ENCODE assay signal across 8 mouse cellular contexts in the genomic region with DNA sequence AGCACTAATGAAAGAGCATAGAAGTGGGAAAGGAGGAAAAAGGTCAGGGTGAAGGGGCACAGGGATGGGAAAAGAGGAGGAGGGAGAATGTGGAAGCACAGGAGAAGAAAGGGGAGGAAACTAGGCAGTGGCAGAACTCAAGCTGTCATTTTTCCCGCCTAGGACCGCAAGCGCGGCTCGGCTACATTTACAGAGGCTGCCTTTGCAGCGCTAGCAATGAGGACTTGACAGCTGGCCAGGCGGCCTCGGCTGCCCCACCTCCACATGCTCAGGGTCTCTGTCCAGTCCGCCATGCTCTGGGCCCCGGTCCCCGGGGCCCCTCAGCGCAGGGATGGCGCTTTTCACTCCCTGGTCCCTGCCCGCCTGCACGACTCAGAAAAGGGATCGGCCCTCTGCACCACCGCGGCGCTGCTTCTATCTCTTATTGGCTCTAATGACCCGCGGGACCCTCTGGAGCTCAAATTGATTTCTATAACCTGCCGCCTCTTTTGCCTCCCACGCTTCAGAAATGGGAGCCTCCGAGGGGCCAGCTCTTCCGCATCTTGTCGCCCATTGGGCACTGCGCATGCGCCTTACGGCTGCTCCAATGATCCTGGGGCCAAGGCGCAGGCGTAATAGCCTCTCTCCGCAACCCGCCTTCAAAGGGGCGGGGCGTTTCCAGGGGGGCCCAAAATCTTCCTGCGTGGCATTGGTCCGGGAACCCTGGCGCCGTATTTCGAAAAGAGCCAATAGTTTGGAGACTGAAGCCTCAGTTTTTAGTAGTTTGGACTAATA. TPM values are rescaled to one million over a fixed set of nuclear protein-coding genes. Genes with fewer than 3 reads are reported as not detected.
DNase-seq lines count a peak whose midpoint lies in the region; ATAC-seq and TF ChIP-seq lines count a peak whose summit lies in the region.

A gene (minus strand): TSS at position 517 of the 774 bp plus-strand sequence.

- in situ Hi-C loops in Patski (cut with MboI; ENCODE audit: low pct_unique_long_range_greater_than_20kb), result no loop called here

- no peak for TF ChIP-seq CTCF in Patski (IDR thresholded peaks at IDR 0.05)

- DNase-seq in Patski (ENCODE audit: low read depth, low spot score), result peak; percentile 42
- DNase-seq in cerebellum, postnatal 14 days, result peak; percentile 91 to 94
- DNase-seq in frontal cortex, postnatal 25 days (ENCODE audit: low spot score in 2 of 2), result peak; percentile 61 to 82
- DNase-seq in left cerebral cortex, adult 11 months (ENCODE audit: low spot score), result peak; percentile 81
- DNase-seq in lung, postnatal 4 days, result peak; percentile 92 to 94
- DNase-seq in retina, postnatal 7 days (ENCODE audit: low read depth, low spot score), result peak; percentile 88
- DNase-seq in urinary bladder, adult 2 months (ENCODE audit: low spot score), result peak; percentile 63

- H3K4me1 ChIP-seq in hindbrain, embryonic 15.5 days (replicated peaks), result no peaks in the 10 kb centered on the region

- H3K4me3 ChIP-seq in hindbrain, embryonic 15.5 days, result peak within 1 kb of the TSS; percentile 60

- peak within 1 kb of the TSS; percentile 74 for H3K27ac ChIP-seq in hindbrain, embryonic 15.5 days (replicated peaks)

- ATAC-seq in Patski, result peak; percentile 70
- ATAC-seq in hindbrain, embryonic 15.5 days (ENCODE audit: low FRiP score, low read depth), result peak; percentile 94

- H3K36me3 ChIP-seq in hindbrain, embryonic 15.5 days, result no peaks in the 10 kb centered on the region

- CTCF ChIA-PET in Patski (lab: Charles Lee), result interaction anchor here (1.6 kb wide), 1 partner anchor 14 kb away, joined by 5 read pairs; no protein-coding TSS in a partner anchor

- POLR2A ChIA-PET in Patski (lab: Charles Lee), result interaction anchor here (0.6 kb wide), 1 partner anchor 287 kb away, joined by 5 read pairs; no protein-coding TSS in a partner anchor

- H3K27me3 ChIP-seq in Patski, result peaks cover 35% of the 10 kb centered on the region
- H3K27me3 ChIP-seq in hindbrain, embryonic 15.5 days, result no peaks in the 10 kb centered on the region

- peak within 1 kb of the TSS; percentile 57 for H3K9ac ChIP-seq in hindbrain, embryonic 15.5 days

- no peaks in the 10 kb centered on the region for H3K9me3 ChIP-seq in hindbrain, embryonic 15.5 days

- WGBS in hindbrain, embryonic 15.5 days, result 24% methylated on average over 36 of the region's 40 CpGs

- peak within 1 kb of the TSS; percentile 76 for H3K4me2 ChIP-seq in hindbrain, embryonic 15.5 days

RNA-seq across cellular contexts. Expression of the gene that starts here (rescaled TPM):
- 4.1 TPM for polyA plus RNA-seq in Patski (2021)
- polyA plus RNA-seq in hindbrain, embryonic 15.5 days (2015; fragmentation: Nextera tagmentation; extraction: Ambion mirVana), result 3.5 and 3.7 TPM in 2 replicates
- 5.5 and 6.1 TPM in 2 replicates for polyA plus RNA-seq in urinary bladder, adult 2 months (2012; rRNA removed)

Comparison
In these comparisons a context has a peak if more than half of its experiments do, and no peak if none do; other contexts are left out.
1. Peak in every context shown above with its lines: DNase-seq, ATAC-seq, H3K4me3 ChIP-seq and H3K27ac ChIP-seq.
2. DNase-seq: peak in every context shown above with its lines; median percentile 93 in lung, postnatal 4 days; 92 in cerebellum, postnatal 14 days; 88 in retina, postnatal 7 days; 81 in left cerebral cortex, adult 11 months; 72 in frontal cortex, postnatal 25 days; 63 in urinary bladder, adult 2 months; 42 in Patski.